Mouse (Mus musculus): ENCODE data around the gene Gm28048. TPM values are rescaled to one million over a fixed set of nuclear protein-coding genes. Genes with fewer than 3 reads are reported as not detected.

Gm28048 gene
- total RNA-seq, 2 experiments from 2014 or later = 9.3 to 11.1 TPM

DNA sequence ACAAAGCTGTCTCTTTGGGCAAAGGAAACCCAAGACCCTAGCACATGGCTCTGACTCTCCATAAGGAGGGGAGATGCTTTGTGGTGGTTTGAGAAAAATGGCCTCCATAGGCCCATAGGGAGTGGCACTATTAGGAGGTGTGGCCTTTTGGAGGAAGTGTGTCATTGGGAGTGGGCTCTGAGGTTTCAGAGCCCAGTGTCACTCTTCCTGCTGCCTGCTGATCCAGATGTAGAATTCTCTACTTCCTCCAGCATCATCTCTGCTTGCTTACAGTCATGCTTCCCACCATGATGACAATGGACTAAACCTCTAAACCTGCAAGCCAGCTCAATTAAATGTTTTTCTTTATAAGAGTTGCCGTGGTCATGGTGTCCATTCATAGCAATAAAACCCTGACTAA is 187.2 kb downstream of the Gm28048 start:
- no peak for DNase-seq (ENCODE audit: low spot score in 2 of 2)
- no peak for TF ChIP-seq CTCF (conservative IDR thresholded peaks at IDR 0.05)
- no peak overlapping the region for H3K27ac ChIP-seq
- H3K4me3 ChIP-seq = no peak overlapping the region

- no peak for TF ChIP-seq CTCF (conservative IDR thresholded peaks at IDR 0.05)
- no peak overlapping the region for H3K4me3 ChIP-seq
- no peak overlapping the region for H3K27ac ChIP-seq
- DNase-seq (ENCODE audit: low spot score in 2 of 2) = no peak
These were observed 188.0 kb downstream of the Gm28048 start for GRCm38 (mm10) chr11:22793881-22794203.

- no peak for DNase-seq (ENCODE audit: low spot score in 2 of 2)
- TF ChIP-seq CTCF (conservative IDR thresholded peaks at IDR 0.05) = no peak
- Histone ChIP-seq H3K4me3 (no peak overlapping the region), H3K27ac (no peak overlapping the region)
These were observed 188.6 kb downstream of the Gm28048 start for GRCm38 (mm10) chr11:22793176-22793880.

GRCm38 (mm10) chr11:22792149-22792548 is 189.7 kb downstream of the Gm28048 start:
- no peak for DNase-seq (ENCODE audit: low spot score in 2 of 2)
- H3K4me3 ChIP-seq = no peak overlapping the region
- H3K27ac ChIP-seq = no peak overlapping the region
- no peak for TF ChIP-seq CTCF (conservative IDR thresholded peaks at IDR 0.05)

DNA sequence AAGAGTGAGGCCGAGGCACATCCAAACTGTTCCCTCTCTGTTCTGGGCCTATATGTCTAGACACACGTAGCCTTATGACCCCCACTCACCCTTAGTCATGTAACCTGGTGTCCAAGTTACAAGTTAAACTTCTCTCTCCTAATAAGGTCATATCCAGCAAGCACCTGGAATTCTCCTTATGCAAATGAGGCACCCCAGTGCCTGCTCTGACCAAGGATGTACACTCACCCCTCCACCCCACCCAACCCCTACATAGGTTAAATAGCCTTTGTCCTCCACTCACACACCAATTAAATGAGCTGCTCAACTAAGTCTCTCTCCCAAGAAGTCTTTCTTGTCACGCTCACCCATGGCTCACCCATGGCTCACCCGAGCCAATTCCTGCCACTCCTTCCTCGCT is 190.2 kb downstream of the Gm28048 start:
- no peak overlapping the region for H3K27ac ChIP-seq
- no peak for DNase-seq (ENCODE audit: low spot score in 2 of 2)
- no peak for TF ChIP-seq CTCF (conservative IDR thresholded peaks at IDR 0.05)
- H3K4me3 ChIP-seq = no peak overlapping the region

DNA sequence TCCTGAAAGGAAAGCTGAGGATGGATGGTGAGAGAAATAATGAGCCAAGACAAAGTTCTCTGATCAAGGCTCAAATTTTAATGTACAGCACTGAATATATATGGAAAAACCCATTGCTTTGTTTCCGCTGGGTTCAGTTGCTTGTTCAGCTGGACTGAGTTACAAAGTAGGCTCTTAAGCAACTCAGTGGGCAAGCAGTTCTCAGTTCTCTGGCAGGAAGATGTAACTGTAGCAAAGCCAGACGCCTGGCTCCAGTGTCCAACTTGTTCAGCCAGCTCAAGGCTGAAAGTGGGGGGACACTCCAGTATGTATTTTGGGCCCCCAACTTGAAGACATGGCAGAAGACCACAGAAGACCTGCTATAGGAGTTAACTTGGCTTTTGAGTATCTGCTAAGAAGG is 194.1 kb downstream of the Gm28048 start:
- no peak for DNase-seq (ENCODE audit: low spot score in 2 of 2)
- Histone ChIP-seq H3K4me3 (no peak overlapping the region), H3K27ac (no peak overlapping the region)
- TF ChIP-seq CTCF (conservative IDR thresholded peaks at IDR 0.05) = no peak

Other genes starting within 250 kb of the Gm28048 start
- 10 to 100 TPM; 12.8 to 18.3 TPM for gene B3gnt2, start 121.1 kb downstream of the Gm28048 start, total RNA-seq (2021)
- gene Zrsr1, start 10.1 kb downstream of the Gm28048 start, total RNA-seq (2021) = 10 to 100 TPM; 67.3 to 67.9 TPM
- gene Commd1, start 292 bp upstream of the Gm28048 start, total RNA-seq (2021) = 10 to 100 TPM; 51.2 to 60.4 TPM
- gene Cct4, start 8.4 kb upstream of the Gm28048 start, total RNA-seq (2021) = 100 to 1,000 TPM; 100 TPM
- 1 to 10 TPM; 4.6 to 5.2 TPM for gene Fam161a, start 25.4 kb upstream of the Gm28048 start, total RNA-seq (2021)